Mouse (Mus musculus) CH12.LX (cell line): ENCODE data around the gene Cisd3.

Source experiments
- CTCF ChIP-seq, 2 experiments: IDR thresholded peaks in 1 of 2; conservative IDR thresholded peaks in 1 of 2; 2 replicates each; pipeline ENCODE4 v1.5.1; 2011 to 2012; ENCODE audit warnings: low read depth in 2 of 2, low read length in 2 of 2, improper control_type of control experiment in 1 of 2, inconsistent platforms in 1 of 2, mild to moderate bottlenecking in 1 of 2, moderate library complexity in 1 of 2
- EP300 ChIP-seq: IDR thresholded peaks from 2 replicates; pipeline ENCODE4 v1.6.1; 2011; ENCODE audit warnings: low read length, improper control_type of control experiment
- JUN ChIP-seq: IDR thresholded peaks from 2 replicates; pipeline ENCODE4 v1.6.1; 2011; ENCODE audit warnings: low read depth, mild to moderate bottlenecking, low read length, improper control_type of control experiment, moderate library complexity; ENCODE audit not compliant: insufficient read depth
- MAZ ChIP-seq: IDR thresholded peaks from 2 replicates; pipeline ENCODE4 v1.6.1; 2012; ENCODE audit warnings: low read depth, mild to moderate bottlenecking, inconsistent platforms, low read length, improper control_type of control experiment, moderate library complexity
- MEF2A ChIP-seq: IDR thresholded peaks from 2 replicates; pipeline ENCODE4 v1.6.1; 2014; ENCODE audit warnings: low read depth, mild to moderate bottlenecking, inconsistent platforms, low read length, improper control_type of control experiment, borderline replicate concordance
- MXI1 ChIP-seq: IDR thresholded peaks from 2 replicates; pipeline ENCODE4 v1.6.1; 2011; ENCODE audit warnings: mild to moderate bottlenecking, low read depth, low read length, improper control_type of control experiment
- POLR2A ChIP-seq: IDR thresholded peaks from 2 replicates; pipeline ENCODE4 v1.6.1; 2011; ENCODE audit warnings: low read depth, mild to moderate bottlenecking, improper control_type of control experiment, low read length
- RCOR1 ChIP-seq: conservative IDR thresholded peaks from 2 replicates; pipeline ENCODE4 v1.6.1; 2012; ENCODE audit warnings: low read depth, mild to moderate bottlenecking, inconsistent platforms, low read length, improper control_type of control experiment
- USF2 ChIP-seq: conservative IDR thresholded peaks from 2 replicates; pipeline ENCODE4 v1.6.1; 2011; ENCODE audit warnings: low read depth, low read length, improper control_type of control experiment
- ZNF384 ChIP-seq: IDR thresholded peaks from 2 replicates; pipeline ENCODE4 v1.6.1; 2012; ENCODE audit warnings: low read depth, low read length, improper control_type of control experiment, inconsistent platforms

DNA sequence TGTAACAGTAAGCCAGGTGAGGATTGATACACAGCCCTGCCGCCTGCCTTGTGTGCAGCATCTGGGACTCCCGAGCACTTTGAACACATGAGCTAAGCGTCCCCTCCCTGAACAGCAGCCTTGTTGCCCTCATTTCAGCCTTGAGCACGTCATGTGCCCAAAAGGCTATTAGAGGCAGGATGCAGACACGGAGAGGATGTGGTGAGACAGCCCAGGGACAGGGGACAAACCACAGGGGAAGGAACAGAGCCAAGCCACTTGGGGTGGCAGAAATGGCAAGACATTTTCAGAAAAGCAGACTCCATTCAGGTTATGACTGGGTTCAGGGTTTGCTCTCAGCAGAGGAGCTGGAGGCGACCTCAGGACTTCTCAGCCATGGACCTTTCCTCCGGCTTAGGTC, 42.7 kb downstream of the Cisd3 start:
- TF ChIP-seq CTCF (conservative IDR thresholded peaks at IDR 0.05 in 1 of 2, IDR thresholded peaks at IDR 0.05 in 1 of 2; ENCODE audit: low read depth in 2 of 2, low read length in 2 of 2) (no peak), MAZ (no peak), EP300 (no peak), MXI1 (no peak), ZNF384 (no peak), USF2 (no peak), POLR2A (no peak), RCOR1 (no peak), JUN (no peak), MEF2A (no peak)
